9 mouse cellular contexts compared by ENCODE assay signal in genomic region chr7:144931778-144932177, GRCm38 (mm10). TPM values are rescaled to one million over a fixed set of nuclear protein-coding genes. Genes with fewer than 3 reads are reported as not detected.
A peak's percentile ranks its signal among the peaks of the same experiment; 100 is the strongest.
DNase-seq lines count a peak whose midpoint lies in the region; ATAC-seq and TF ChIP-seq lines count a peak whose summit lies in the region.
"Had no signal": no experiment of that assay in that cellular context is flagged by ENCODE, and none has a peak within 500 bp of the region (broad histone marks: within the 10 kb centered on the region; RNA-seq: fewer than 3 reads in every experiment).

No protein-coding gene starts in this region.

- peaks cover 25% of the 10 kb centered on the region for H3K79me3 ChIP-seq in C2C12 (ENCODE audit: low read depth)

- peaks cover 58% of the 10 kb centered on the region for H3K36me3 ChIP-seq in C2C12 (ENCODE audit: control insufficient read depth, insufficient read depth)
- peaks cover 61% of the 10 kb centered on the region for H3K36me3 ChIP-seq in kidney, embryonic 16.5 days (ENCODE audit: insufficient read depth, low read length)
- H3K36me3 ChIP-seq in splenic B cell, adult 2 months (ENCODE audit: control insufficient read depth, insufficient read depth, low read length, poor library complexity, severe bottlenecking): 0 out of 2 replicates have a peak, but pooled peaks cover 2% of the 10 kb centered on the region

- H3K9me3 ChIP-seq in kidney, embryonic 16.5 days (ENCODE audit: low read length): no peaks in the 10 kb centered on the region
- H3K9me3 ChIP-seq: embryonic facial prominence, embryonic 15.5 days had no signal

- no peak overlapping the region for H3K27ac ChIP-seq in kidney, embryonic 16.5 days (ENCODE audit: low read length)
- H3K27ac ChIP-seq: embryonic facial prominence, embryonic 15.5 days had no signal

- H3K4me2 ChIP-seq in kidney, embryonic 16.5 days (replicated peaks; ENCODE audit: low read depth, low read length): no peak overlapping the region
- H3K4me2 ChIP-seq: embryonic facial prominence, embryonic 15.5 days had no signal

- H3K4me1 ChIP-seq in kidney, embryonic 16.5 days (ENCODE audit: insufficient read depth, low read length): peaks cover 16% of the 10 kb centered on the region

- H3ac ChIP-seq in C2C12 (ENCODE audit: control insufficient read depth, insufficient read length, low read depth): no peak overlapping the region

- peak; percentile 58 for DNase-seq in heart, postnatal 4 days
- no peak for DNase-seq in heart, postnatal 36 days
- DNase-seq in WW6 (ENCODE audit: low read depth, low spot score): peak; percentile 60
- DNase-seq in splenic B cell, adult 2 months (ENCODE audit: low read depth, low spot score): peak; percentile 71
- no peak for DNase-seq in right cerebral cortex, adult 2 months (ENCODE audit: low spot score in 2 of 2)
- DNase-seq in left cerebral cortex, adult 9 months (ENCODE audit: low spot score in 2 of 2): no peak

- 18% methylated on average over 3 of the region's 3 CpGs for WGBS in kidney, embryonic 16.5 days

- H3K79me2 ChIP-seq in C2C12 (ENCODE audit: control insufficient read depth, insufficient read depth): peaks cover 39% of the 10 kb centered on the region

- no peak overlapping the region for H3K9ac ChIP-seq in kidney, embryonic 16.5 days (replicated peaks; ENCODE audit: low read length)
- H3K9ac ChIP-seq: embryonic facial prominence, embryonic 15.5 days had no signal

- no peak overlapping the region for H3K4me3 ChIP-seq in C2C12 (ENCODE audit: insufficient read depth, poor library complexity, severe bottlenecking)
- no peak overlapping the region for H3K4me3 ChIP-seq in kidney, embryonic 16.5 days (ENCODE audit: low read length)
- H3K4me3 ChIP-seq: embryonic facial prominence, embryonic 15.5 days had no signal

- no peaks in the 10 kb centered on the region for H3K27me3 ChIP-seq in C2C12 (ENCODE audit: control insufficient read depth, insufficient read depth, insufficient read length)
- no peaks in the 10 kb centered on the region for H3K27me3 ChIP-seq in kidney, embryonic 16.5 days (ENCODE audit: insufficient read depth, low read length)
- H3K27me3 ChIP-seq in splenic B cell, adult 2 months (ENCODE audit: control insufficient read depth, insufficient read depth, low read length, poor library complexity, severe bottlenecking): no peaks in the 10 kb centered on the region
- H3K27me3 ChIP-seq: embryonic facial prominence, embryonic 15.5 days had no signal

- peak; percentile 25 for TF ChIP-seq CTCF in C2C12 (IDR thresholded peaks at IDR 0.05; ENCODE audit: control insufficient read depth, insufficient read depth, insufficient read length)

- intact Hi-C loops in heart, postnatal 36 days (cut with DNase I): no loop called here

- ATAC-seq in kidney, embryonic 16.5 days (ENCODE audit: low FRiP score, low TSS enrichment): peak; percentile 53

TF ChIP-seq in C2C12, 6 proteins besides CTCF, POLR2A, EP300 and RAD21:
- TF ChIP-seq MAX (IDR thresholded peaks at IDR 0.05) (no peak), MYOD1 (IDR thresholded peaks at IDR 0.05; ENCODE audit: control insufficient read depth, insufficient read length, low read depth) (no peak), MYOG (IDR thresholded peaks at IDR 0.05; ENCODE audit: control insufficient read depth, extremely low read depth, insufficient read length) (no peak), CEBPB (IDR thresholded peaks at IDR 0.05; ENCODE audit: low read depth) (no peak), USF1 (IDR thresholded peaks at IDR 0.05; ENCODE audit: low read depth) (no peak), FOSL1 (IDR thresholded peaks at IDR 0.05; ENCODE audit: insufficient read depth, low read length, poor library complexity, severe bottlenecking) (no peak)

RNA-seq across cellular contexts. Expression of gene Ccnd1, which starts 7.9 kb away (rescaled TPM):
- 100 to 1,000 TPM; 128 to 130 TPM for total RNA-seq in heart, postnatal 4 days (2021)
- total RNA-seq in heart, postnatal 36 days (2021): 10 to 100 TPM; 30.6 to 35.2 TPM
- 196 TPM for polyA plus RNA-seq in C2C12 (2012; fragmentation: generic; extraction: Trizol)
- polyA plus RNA-seq in kidney, embryonic 16.5 days (2015; fragmentation: Nextera tagmentation; extraction: Ambion mirVana): 185 and 234 TPM in 2 replicates

RNA-seq across cellular contexts. Expression of gene LTO1, which starts 16.9 kb away (rescaled TPM):
- 10 to 100 TPM; 13.8 to 14.8 TPM for total RNA-seq in heart, postnatal 4 days (2021)
- 10 to 100 TPM; 13.8 to 15.4 TPM for total RNA-seq in heart, postnatal 36 days (2021)
- 13.5 TPM for polyA plus RNA-seq in C2C12 (2012; fragmentation: generic; extraction: Trizol)
- 31.4 and 33.7 TPM in 2 replicates for polyA plus RNA-seq in kidney, embryonic 16.5 days (2015; fragmentation: Nextera tagmentation; extraction: Ambion mirVana)

RNA-seq across cellular contexts. Expression of gene Fgf15, which starts 35.4 kb away (rescaled TPM):
- not detected for total RNA-seq in heart, postnatal 4 days (2021)
- total RNA-seq in heart, postnatal 36 days (2021): not detected
- 0.02 TPM for polyA plus RNA-seq in C2C12 (2012; fragmentation: generic; extraction: Trizol)
- polyA plus RNA-seq in kidney, embryonic 16.5 days (2015; fragmentation: Nextera tagmentation; extraction: Ambion mirVana): 2.9 and 3.1 TPM in 2 replicates

Comparison
In these comparisons a context has a peak if more than half of its experiments do, and no peak if none do; other contexts are left out.
1. DNase-seq: peak in heart, postnatal 4 days (single experiment), WW6 (single experiment) and splenic B cell, adult 2 months (single experiment); none in heart, postnatal 36 days (0 of 2), right cerebral cortex, adult 2 months (0 of 2) and left cerebral cortex, adult 9 months (0 of 2).